Mouse (Mus musculus) limb, embryonic 10.5 days (tissue): ENCODE data around the gene Prlh. TPM values are rescaled to one million over a fixed set of nuclear protein-coding genes. Genes with fewer than 3 reads are reported as not detected.
A peak's percentile ranks its signal among the peaks of the same experiment; 100 is the strongest.

Experiments
- DNase-seq: peaks from one replicate; pipeline ENCODE4 v3.0.0-alpha.2; 2017; ENCODE audit warnings: low spot score
- H3K27ac ChIP-seq: fragments of 300-500 bp; sonication (generic); 2 replicates; pipeline ENCODE4 v1.5.1; 2016; ENCODE audit warnings: mild to moderate bottlenecking
- H3K27me3 ChIP-seq: fragments of 300-500 bp; sonication (generic); 2 replicates; pipeline ENCODE4 v1.6.1; 2016; ENCODE audit warnings: low read depth, mild to moderate bottlenecking; ENCODE audit not compliant: poor library complexity, severe bottlenecking
- H3K36me3 ChIP-seq: fragments of 300-500 bp; sonication (generic); 2 replicates; pipeline ENCODE4 v1.6.1; 2016; ENCODE audit warnings: mild to moderate bottlenecking, moderate library complexity
- H3K4me1 ChIP-seq: fragments of 300-500 bp; sonication (generic); 2 replicates; pipeline ENCODE4 v1.6.1; 2016
- H3K4me3 ChIP-seq: fragments of 300-500 bp; sonication (generic); 2 replicates; pipeline ENCODE4 v1.5.1; 2016; ENCODE audit warnings: mild to moderate bottlenecking, moderate library complexity
- H3K9me3 ChIP-seq: fragments of 300-500 bp; sonication (generic); replicated peaks from 2 replicates; pipeline ENCODE4 v1.6.1; 2016; ENCODE audit warnings: mild to moderate bottlenecking
- WGBS: fragments of 180-500 bp; shearing (Covaris S2); methylation state at CpG from one replicate; pipeline ENCODE4 v1.1.7; 2016; 5-methylcytosine and 5-hydroxymethylcytosine counted together
- polyA plus RNA-seq: library from polyadenylated mRNA; unstranded; fragments of >200 nt; fragmentation: Nextera tagmentation; extraction: Ambion mirVana; gene quantifications from 2 replicates; pipeline ENCODE4 v1.2.1, GENCODE M21; 2016

Gene Prlh
- polyA plus RNA-seq, 1 experiment from 2014 or later = not detected

DNA sequence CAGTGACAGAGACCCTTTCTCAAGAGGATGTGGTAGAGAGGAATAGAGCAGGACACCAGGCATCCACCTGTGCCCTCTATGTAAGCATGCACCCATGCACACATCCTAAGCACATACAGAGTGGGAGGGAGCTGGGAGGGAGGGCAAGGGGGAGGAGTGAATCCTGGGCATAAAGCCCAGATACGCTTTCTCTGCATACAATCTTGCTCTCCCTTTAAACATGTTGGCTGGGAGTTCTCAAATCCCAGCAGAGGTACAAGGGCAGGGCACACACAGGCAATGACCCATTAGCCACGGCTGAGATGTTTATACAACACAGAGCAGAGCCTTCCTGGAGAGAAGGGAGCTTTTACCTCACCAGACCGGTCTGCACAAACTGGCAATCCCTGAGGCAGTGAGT lies 10.1 kb downstream of the Prlh start:
- Histone ChIP-seq H3K36me3 (no peaks in the 10 kb centered on the region), H3K27ac (no peak overlapping the region), H3K27me3 (peaks cover 29% of the 10 kb centered on the region; the same call in 1 of the 2 replicates), H3K4me3 (no peak overlapping the region), H3K9me3 (no peaks in the 10 kb centered on the region), H3K4me1 (0 out of 2 replicates have a peak, but pooled peaks cover 4% of the 10 kb centered on the region)
- 41% methylated on average over 3 of the region's 3 CpGs for WGBS
- no peak for DNase-seq

DNA sequence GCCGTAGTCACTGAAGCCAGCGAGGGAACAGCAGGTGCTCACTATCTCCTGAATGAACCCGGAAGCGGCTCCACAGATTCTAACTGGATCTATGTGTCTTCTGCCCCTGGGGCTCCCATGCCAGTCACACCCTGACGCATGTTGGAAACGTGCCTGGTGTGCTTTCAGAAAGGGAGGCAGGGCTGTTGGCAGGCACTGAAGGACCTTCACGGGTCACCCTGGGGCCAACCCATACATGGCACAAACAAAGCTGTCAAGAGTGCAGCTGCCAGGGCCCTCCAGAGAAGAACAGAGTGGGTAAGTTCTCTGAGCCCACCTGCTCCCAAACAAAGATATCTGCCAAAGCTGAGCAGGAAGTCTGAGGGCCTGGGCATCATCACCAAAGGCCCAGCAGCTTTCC lies 14.7 kb downstream of the Prlh start:
- Histone ChIP-seq H3K27ac (no peak overlapping the region), H3K4me3 (no peak overlapping the region), H3K4me1 (peaks cover 13% of the 10 kb centered on the region), H3K36me3 (no peaks in the 10 kb centered on the region), H3K27me3 (peaks cover 28% of the 10 kb centered on the region), H3K9me3 (no peaks in the 10 kb centered on the region)
- WGBS = 91% methylated on average over 7 of the region's 7 CpGs
- no peak for DNase-seq

DNA sequence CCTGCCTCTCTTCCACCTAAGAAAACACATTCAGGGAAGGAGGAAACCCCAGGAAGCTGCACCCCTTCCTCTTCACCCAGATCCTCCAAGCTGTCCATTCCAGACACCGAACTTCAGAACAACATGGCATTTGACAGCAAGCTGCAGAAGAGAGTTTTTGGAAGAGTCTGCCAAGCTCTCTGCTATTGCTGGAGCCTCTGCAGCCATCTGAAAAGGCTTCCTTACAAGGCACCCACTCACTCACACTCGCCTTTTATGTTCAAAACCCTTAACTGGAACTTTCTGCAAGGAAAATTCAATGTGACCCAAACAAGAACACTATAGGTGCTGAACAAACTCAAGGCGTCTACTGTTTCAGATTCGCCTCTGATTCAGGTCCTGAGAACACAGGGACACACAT lies 15.7 kb downstream of the Prlh start:
- H3K4me3 ChIP-seq = no peak overlapping the region

DNA sequence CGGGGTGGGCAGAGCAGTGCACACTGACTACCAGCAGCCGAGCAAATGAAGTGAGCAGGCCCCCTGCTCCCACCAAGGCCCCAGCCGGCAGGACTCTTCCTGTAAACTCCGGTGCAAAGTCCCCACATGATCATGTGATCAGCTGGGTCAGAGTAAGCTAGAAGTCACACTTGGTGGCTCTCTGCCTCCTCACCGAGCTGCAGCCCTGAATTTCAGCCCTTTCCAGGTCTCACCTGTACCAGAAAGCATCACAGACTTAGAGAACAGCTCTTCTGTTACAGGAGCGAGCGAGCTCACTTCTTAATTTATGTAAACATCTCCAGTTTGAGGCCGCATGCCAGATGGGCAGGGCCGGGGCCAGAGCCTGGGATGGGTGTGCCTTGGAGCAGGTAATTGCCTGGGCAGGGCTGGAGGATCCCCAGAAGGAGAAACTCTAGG lies 16.5 kb downstream of the Prlh start, which contains the start of gene Rab17:
TSS of gene Rab17 (minus strand) at position 315 of the 438 bp plus-strand sequence.
- DNase-seq = no peak
- Histone ChIP-seq H3K4me1 (peaks cover 24% of the 10 kb centered on the region), H3K27me3 (peaks cover 31% of the 10 kb centered on the region), H3K4me3 (no peak within 1 kb of the TSS), H3K9me3 (no peaks in the 10 kb centered on the region), H3K36me3 (no peaks in the 10 kb centered on the region), H3K27ac (peak within 1 kb of the TSS; percentile 67; the same call in 1 of the 2 replicates)
- 25% methylated on average over 9 of the region's 9 CpGs for WGBS

More for the DNA sequence above, 15.7 kb downstream of the Prlh start:
- Histone ChIP-seq H3K9me3 (no peaks in the 10 kb centered on the region), H3K27ac (no peak overlapping the region), H3K36me3 (no peaks in the 10 kb centered on the region), H3K4me1 (peaks cover 23% of the 10 kb centered on the region), H3K27me3 (peaks cover 31% of the 10 kb centered on the region)
- DNase-seq = no peak
- WGBS = 83% methylated on average over 4 of the region's 4 CpGs

DNA sequence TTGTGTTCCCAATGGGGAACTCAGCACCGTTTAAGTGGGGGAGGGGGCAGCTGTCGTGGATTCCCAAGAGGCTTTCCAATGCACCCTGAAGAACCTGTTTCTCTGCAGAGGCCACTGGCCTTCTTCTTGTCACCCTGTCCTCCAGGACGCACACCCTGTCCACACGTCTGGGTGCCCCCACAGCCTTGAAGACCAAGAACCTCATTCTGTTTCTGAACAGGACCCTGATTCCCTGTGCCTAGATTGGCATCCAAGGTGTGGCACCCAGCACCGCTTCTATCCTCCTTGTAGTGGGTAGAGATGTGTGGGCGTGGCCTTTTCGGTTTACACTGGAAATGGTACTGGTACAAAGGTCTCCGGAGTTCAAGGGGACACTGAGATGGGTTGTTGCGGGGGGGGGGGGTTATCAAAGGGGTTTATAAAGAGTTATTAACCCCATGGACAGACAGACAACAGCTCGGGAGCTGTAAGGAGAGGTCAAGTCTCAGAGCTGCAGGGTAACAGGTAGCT lies 17.0 kb downstream of the Prlh start:
- WGBS = 77% methylated on average over 10 of the region's 10 CpGs
- Histone ChIP-seq H3K27me3 (peaks cover 31% of the 10 kb centered on the region), H3K4me3 (no peak overlapping the region), H3K9me3 (no peaks in the 10 kb centered on the region), H3K27ac (no peak overlapping the region), H3K4me1 (peaks cover 24% of the 10 kb centered on the region), H3K36me3 (no peaks in the 10 kb centered on the region)
- no peak for DNase-seq

DNA sequence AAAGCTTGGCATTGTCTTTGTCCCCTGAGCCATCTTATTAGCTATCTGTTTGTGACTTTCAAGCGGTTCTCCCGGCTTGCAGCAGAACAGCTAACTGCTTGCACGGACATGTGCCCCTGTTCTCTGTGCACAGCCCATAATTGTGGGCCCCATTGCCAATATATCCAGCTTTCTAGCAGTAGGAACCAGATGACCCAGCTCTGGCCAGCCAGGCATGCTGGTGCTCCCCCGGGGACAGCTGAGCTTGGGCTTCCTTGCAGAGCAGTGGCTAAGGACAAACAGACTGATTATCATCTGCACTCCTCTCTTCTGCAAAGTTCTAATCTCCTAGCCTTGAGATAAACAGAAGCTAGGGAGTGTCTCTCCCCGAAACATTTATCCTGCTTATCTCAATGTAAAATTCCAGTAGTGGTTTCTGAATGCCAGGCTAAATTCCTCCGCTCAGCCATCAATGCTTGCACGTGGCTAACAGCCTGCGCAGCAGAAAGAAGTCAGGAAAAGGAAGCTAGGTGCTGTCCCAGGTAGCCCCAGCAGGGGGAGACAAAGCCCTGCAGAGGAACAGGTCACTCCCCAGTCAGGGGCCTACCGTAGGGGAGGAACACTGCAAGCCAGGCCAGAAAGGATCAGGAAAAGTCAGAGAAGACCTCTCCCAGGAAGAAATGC lies 20.1 kb downstream of the Prlh start:
- peaks cover 29% of the 10 kb centered on the region for H3K4me1 ChIP-seq
- peak overlapping the region; percentile 48; the same call in 1 of the 2 replicates for H3K27ac ChIP-seq
- H3K4me3 ChIP-seq = no peak overlapping the region
- H3K9me3 ChIP-seq = no peaks in the 10 kb centered on the region
- no peaks in the 10 kb centered on the region for H3K36me3 ChIP-seq
- DNase-seq = peak; percentile 96
- 28% methylated on average over 9 of the region's 9 CpGs for WGBS
- H3K27me3 ChIP-seq = peaks cover 25% of the 10 kb centered on the region

DNA sequence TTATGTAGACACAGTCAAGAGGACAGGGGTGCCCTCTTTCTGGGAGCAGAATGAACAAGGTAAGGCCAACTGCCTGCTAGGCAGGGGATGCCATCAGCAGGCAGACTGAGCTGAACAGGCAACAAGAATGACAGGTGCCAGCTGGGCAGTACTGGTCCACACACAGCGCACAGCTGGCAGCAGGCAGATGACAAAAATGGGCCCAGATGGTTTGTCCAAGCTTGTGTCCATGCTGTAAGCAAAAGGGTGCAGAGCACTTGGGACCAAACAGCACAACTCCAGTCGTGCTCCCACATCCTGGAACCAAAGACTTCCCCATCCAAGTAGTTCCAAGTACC lies 20.6 kb downstream of the Prlh start:
- peak overlapping the region; percentile 47; the same call in 1 of the 2 replicates for H3K27ac ChIP-seq
- no peaks in the 10 kb centered on the region for H3K36me3 ChIP-seq
- no peak for DNase-seq
- H3K4me3 ChIP-seq = no peak overlapping the region
- no peaks in the 10 kb centered on the region for H3K9me3 ChIP-seq
- peaks cover 25% of the 10 kb centered on the region for H3K27me3 ChIP-seq
- WGBS = 95% methylated on average over 2 of the region's 2 CpGs
- peaks cover 29% of the 10 kb centered on the region for H3K4me1 ChIP-seq

DNA sequence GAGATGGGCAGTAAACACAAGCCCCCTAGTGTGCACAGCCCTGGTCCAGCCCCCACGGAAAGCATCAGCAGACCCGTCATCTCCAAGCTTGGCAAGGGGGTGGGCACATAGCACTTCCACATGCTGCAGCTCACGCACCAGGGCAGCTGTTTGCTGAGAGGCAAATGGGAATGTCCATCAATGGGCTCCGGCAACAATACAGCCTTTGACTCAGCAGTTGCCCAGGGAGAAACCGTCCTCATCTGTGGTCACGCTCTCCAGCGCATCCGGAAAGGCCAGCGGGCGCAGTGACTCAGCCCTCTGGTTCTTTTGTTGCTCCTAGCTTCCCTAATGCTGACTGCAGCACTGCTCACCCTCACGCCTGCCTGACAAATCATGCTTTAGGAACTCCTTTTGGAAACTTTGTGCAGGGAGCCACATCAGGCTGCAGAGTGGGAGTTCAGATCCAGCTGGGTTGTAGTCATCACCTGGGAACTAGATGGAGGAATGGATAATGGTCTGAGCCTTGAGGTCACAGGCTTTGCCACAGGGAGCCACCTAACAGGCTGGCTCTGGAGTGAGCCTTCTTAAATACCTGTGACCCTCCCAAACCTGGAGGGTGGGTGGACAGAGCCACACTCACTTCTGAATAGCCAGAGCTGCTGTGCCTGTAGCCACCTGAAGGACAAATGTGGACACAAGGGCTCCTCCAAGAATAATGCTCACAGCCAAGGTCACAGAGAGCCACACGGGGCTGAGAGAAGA lies 22.2 kb downstream of the Prlh start:
- H3K36me3 ChIP-seq = no peaks in the 10 kb centered on the region
- no peak overlapping the region for H3K27ac ChIP-seq
- H3K4me1 ChIP-seq = peaks cover 19% of the 10 kb centered on the region
- H3K9me3 ChIP-seq = no peaks in the 10 kb centered on the region
- no peak for DNase-seq
- peaks cover 20% of the 10 kb centered on the region for H3K27me3 ChIP-seq
- WGBS = 39% methylated on average over 12 of the region's 12 CpGs
- H3K4me3 ChIP-seq = no peak overlapping the region

DNA sequence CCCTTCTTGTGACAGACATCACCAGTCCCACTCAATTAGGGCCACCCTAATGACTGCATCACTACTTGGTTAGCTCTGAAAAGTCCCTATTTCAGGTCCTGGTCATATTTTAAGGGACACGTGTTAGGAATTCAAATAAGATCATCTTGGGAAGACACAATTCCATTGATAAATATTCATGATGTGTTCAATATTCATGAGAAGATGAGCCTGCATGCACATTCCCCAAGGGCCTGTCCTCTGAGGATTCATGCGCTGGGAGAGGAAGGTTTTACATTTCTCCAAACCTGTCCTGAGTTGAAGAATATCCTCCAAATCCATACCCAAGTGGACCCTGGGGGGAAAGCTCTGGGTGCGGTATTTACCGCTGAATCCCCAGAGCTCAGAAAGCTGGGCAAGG lies 23.1 kb downstream of the Prlh start:
- Histone ChIP-seq H3K4me3 (no peak overlapping the region), H3K9me3 (no peaks in the 10 kb centered on the region), H3K36me3 (no peaks in the 10 kb centered on the region), H3K27ac (no peak overlapping the region), H3K27me3 (peaks cover 18% of the 10 kb centered on the region), H3K4me1 (peaks cover 19% of the 10 kb centered on the region)
- WGBS = 89% methylated on average over 4 of the region's 4 CpGs
- no peak for DNase-seq

DNA sequence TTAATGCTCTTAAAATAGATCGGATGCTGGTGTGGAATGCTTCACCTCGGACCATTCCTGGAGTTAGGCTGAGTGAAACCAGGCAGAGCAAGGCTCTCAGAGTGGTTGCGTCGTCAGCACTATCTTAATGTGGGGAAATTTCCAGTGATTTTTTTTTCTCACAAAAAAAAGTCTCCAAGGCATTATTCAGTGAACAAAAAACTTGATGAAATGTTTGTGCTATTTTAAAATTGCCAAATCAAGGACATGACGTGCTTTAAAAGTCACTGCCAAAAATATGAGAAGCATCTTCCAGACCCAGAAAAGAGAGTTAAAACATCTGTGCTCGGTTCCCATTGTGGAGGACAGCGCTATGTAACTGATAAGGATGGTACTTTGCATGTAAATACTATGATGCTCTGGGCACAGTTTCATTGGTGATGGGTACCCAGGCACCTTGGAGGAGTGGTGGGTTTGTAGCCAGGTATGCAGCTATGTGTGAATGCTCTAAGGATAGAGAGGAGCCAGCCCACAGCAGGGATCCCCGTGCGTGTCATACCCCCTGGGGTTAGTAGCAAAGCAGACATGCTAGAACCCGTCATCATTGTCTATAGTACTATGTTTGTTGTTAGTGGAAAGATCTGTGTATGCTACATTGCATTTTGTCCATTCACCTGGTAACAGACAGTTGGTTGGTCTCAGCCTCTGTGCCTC lies 27.9 kb downstream of the Prlh start:
- H3K27ac ChIP-seq = no peak overlapping the region
- WGBS = 85% methylated on average over 10 of the region's 10 CpGs
- no peak overlapping the region for H3K4me3 ChIP-seq
- no peaks in the 10 kb centered on the region for H3K4me1 ChIP-seq
- no peaks in the 10 kb centered on the region for H3K27me3 ChIP-seq
- H3K9me3 ChIP-seq = no peaks in the 10 kb centered on the region
- H3K36me3 ChIP-seq = no peaks in the 10 kb centered on the region
- no peak for DNase-seq

DNA sequence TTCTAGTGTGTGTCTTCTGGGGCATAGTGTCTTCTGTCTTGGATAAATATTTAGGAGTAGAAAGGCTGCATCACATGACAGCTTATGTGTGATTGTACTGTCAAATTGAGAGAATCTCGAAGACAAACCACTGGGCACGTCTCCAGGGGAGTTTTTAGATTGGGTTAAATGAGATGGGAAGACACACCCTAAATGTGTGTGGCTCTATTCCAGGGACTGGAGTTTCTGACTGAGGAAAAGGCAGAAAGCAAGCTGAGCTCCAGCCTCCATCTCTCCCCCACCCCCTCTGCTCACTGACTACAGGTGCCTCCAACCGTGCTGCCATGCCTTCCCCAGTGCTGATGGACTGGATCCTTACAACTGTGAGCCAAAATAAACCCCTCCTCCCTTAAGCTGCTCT lies 28.4 kb downstream of the Prlh start:
- 83% methylated on average over 3 of the region's 3 CpGs for WGBS
- no peak overlapping the region for H3K27ac ChIP-seq
- DNase-seq = no peak
- no peaks in the 10 kb centered on the region for H3K36me3 ChIP-seq
- no peaks in the 10 kb centered on the region for H3K4me1 ChIP-seq
- H3K9me3 ChIP-seq = no peaks in the 10 kb centered on the region
- no peak overlapping the region for H3K4me3 ChIP-seq
- H3K27me3 ChIP-seq = no peaks in the 10 kb centered on the region

DNA sequence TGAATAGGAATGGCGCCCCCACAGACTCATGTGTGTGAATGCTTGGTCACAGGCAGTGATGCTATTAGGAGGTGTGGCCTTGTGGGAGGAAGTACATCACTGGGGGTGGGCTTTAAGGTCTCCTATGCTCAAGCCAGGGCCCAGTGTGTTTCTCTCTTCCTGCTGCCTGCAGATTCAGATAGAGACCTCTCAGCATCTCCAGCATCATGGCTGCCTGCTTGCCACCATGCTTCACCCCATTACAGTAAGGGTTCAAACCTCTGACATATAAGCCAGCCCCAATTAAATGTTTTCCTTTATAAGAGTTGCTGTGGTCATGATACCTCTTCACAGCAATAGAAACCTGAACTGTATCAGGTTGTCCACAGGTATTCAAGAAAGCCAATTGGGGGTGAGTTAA lies 43.0 kb downstream of the Prlh start:
- 83% methylated on average over 1 of the region's 1 CpGs for WGBS
- peaks cover 16% of the 10 kb centered on the region; the same call in 1 of the 2 replicates for H3K27me3 ChIP-seq
- no peak for DNase-seq
- peaks cover 3% of the 10 kb centered on the region; the same call in 1 of the 2 replicates for H3K9me3 ChIP-seq
- no peak overlapping the region for H3K4me3 ChIP-seq
- no peaks in the 10 kb centered on the region for H3K36me3 ChIP-seq
- peaks cover 23% of the 10 kb centered on the region for H3K4me1 ChIP-seq
- no peak overlapping the region for H3K27ac ChIP-seq

DNA sequence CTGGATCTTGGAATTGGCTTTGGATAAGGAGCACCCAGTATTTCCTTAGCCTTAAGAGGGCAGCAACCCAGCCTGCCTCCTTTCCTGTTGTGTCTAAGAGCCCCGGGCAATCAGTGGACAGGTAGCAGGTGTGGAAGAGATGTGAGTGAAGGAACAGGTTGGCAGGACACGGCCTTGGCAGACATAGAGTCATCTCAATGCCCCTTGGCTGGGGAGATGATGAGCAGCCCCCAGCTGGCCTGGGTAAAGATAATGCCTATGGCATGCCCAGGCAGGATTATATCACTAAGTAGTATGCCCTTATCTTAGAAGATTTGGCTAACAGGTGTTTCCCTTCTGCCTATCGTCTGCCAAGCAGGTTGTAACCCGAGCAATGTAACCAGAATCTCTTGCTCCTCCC lies 44.2 kb downstream of the Prlh start:
- Histone ChIP-seq H3K4me1 (peaks cover 23% of the 10 kb centered on the region), H3K27ac (no peak overlapping the region), H3K27me3 (peaks cover 16% of the 10 kb centered on the region; the same call in 1 of the 2 replicates), H3K9me3 (peaks cover 3% of the 10 kb centered on the region; the same call in 1 of the 2 replicates), H3K4me3 (no peak overlapping the region), H3K36me3 (no peaks in the 10 kb centered on the region)
- no peak for DNase-seq
- WGBS = 68% methylated on average over 4 of the region's 4 CpGs
